Mouse (Mus musculus): ENCODE results near the gene Plcl2. TPM values are rescaled to one million over a fixed set of nuclear protein-coding genes. Genes with fewer than 3 reads are reported as not detected.

Gene Plcl2
- polyA plus RNA-seq, 1 experiment from 2014 or later: 5.6 TPM

DNA sequence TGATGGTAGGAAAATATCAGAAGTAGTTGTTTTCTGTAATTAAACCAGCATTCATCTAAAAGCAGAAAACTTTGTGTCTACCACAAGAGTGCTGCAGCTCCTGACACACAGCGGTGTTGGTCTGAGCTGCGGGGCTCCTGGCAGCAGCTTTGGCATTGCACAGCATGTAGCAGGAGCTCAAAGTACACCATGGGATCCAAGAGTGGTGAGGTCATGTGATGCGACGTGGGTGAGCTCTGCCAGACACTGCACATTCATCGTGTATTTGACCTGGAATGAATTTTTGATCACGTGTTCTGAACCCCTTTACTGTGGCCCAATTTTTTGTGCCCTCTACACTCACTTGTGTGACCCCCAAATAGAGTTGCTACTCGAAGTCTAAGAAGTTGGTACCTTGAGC is 6.1 kb upstream of the Plcl2 start:
- no peaks in the 10 kb centered on the region for H3K9me3 ChIP-seq (ENCODE audit: low read depth, low read length)
- ATAC-seq (ENCODE audit: insufficient read depth) (no peak), DNase-seq (no peak)
- no peaks in the 10 kb centered on the region for H3K4me1 ChIP-seq (ENCODE audit: insufficient read depth)
- WGBS: 78% methylated on average over 7 of the region's 7 CpGs
- H3K27ac ChIP-seq (ENCODE audit: low read depth): no peak overlapping the region
- H3K9ac ChIP-seq: no peak overlapping the region
- no peak overlapping the region for H3K4me2 ChIP-seq
- no peaks in the 10 kb centered on the region for H3K27me3 ChIP-seq (ENCODE audit: insufficient read depth, low read length)
- no peak for TF ChIP-seq CTCF (IDR thresholded peaks at IDR 0.05; ENCODE audit: low read depth)
- H3K4me3 ChIP-seq (ENCODE audit: low read depth, low read length): no peak overlapping the region
- H3K36me3 ChIP-seq (ENCODE audit: insufficient read depth): no peaks in the 10 kb centered on the region

DNA sequence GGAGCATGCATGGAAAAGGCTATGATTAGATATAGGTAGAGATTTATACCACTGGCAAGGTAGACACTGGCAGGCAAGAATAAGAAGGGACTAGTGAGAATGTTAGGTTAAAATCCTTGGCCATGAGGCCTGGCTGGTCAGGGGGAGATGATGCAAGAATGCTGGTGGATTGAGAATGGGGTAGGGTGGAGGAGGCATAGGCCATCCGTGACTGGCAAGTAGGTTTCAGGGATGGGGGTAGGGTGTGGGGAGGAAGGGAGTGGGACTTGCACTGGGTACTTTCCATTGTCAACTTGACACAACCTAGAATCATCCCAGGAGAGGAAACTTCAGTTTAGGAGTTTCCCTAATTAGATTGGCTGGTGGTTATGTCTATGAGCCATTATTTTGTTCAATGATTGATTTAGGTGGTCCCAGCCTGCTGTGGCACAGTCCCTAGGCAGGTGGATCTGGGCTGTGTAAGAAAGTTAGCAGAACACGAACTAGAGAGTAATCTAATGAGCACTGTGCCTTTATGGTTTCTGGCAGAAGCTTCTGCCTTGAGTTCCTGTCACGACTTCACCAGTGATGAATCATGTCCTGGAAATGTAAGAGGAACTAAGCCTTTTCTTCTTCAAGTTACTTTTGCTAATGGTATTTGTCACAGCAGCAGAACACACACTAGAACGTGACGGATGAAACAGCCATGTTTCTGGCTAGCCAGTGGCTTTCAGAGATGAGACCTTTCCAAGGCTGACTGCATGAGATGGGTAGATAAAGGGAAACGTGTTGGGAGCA is 4.9 kb upstream of the Plcl2 start:
- Histone ChIP-seq H3K27me3 (ENCODE audit: insufficient read depth, low read length) (no peaks in the 10 kb centered on the region), H3K4me1 (ENCODE audit: insufficient read depth) (no peaks in the 10 kb centered on the region), H3K9me3 (ENCODE audit: low read depth, low read length) (no peaks in the 10 kb centered on the region), H3K27ac (ENCODE audit: low read depth) (no peak overlapping the region), H3K4me3 (ENCODE audit: low read depth, low read length) (no peak overlapping the region), H3K36me3 (ENCODE audit: insufficient read depth) (no peaks in the 10 kb centered on the region), H3K4me2 (no peak overlapping the region), H3K9ac (no peak overlapping the region)
- TF ChIP-seq CTCF (IDR thresholded peaks at IDR 0.05; ENCODE audit: low read depth): no peak
- 76% methylated on average over 6 of the region's 6 CpGs for WGBS
- DNase-seq (no peak), ATAC-seq (ENCODE audit: insufficient read depth) (no peak)

DNA sequence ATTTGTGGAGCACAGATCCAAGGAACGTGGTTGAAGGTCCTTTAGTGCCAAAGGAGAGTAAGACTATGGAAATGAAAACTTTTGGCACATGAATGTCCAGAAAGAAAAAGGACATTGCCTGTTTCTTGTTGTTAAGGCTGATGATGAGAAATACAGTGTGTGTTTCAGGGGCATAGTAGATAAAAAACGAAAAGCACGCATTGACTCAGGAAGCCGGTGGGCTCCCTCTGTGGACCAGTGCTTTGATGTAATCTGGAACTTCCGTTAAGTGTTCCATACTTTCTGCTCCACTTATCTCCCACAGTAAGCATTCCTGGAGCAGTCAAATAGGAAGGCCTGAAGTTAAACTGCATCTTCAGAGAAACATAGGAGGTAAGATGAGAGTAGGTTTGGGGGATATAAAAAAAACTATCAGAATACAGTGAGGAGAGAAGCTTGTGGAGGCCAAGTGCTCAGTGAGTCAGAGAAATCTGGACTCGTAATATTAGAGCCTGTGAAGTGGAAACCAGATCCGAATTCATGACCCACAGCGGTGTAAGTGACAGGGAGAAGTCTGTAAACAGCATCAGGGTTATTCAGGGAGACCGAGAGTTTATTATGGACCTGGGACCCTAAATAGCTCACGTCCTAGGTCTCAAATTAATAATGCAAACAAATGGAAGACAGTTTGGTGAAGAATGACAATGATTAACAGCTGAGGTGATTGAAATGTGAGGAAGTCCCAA is 3.1 kb upstream of the Plcl2 start:
- no peak for DNase-seq

DNA sequence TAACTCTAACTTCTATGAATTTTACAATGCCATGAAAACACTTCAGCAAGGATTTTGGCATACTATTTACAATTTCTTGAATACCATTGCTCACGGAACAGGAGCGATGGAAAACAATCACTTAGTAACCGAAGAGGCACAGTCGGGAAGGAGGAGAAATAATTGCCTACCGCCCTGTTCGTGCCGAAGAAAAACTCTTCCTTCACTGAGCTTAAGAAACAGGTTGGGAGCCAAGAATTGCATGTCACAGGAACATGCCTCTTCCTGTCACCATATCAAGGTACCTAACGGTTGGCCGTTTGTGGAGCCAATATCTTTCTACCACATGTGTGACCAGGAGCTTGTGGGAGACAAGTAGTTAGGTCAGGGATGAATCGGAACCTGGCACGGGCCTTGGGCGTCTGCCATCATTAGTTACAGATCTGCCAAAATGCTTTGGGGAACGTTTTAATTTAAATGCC is 2.3 kb upstream of the Plcl2 start:
- H3K36me3 ChIP-seq (ENCODE audit: insufficient read depth): no peaks in the 10 kb centered on the region
- no peaks in the 10 kb centered on the region for H3K9me3 ChIP-seq (ENCODE audit: low read depth, low read length)
- no peak overlapping the region for H3K4me3 ChIP-seq (ENCODE audit: low read depth, low read length)
- no peak for DNase-seq
- H3K4me2 ChIP-seq: no peak overlapping the region
- no peaks in the 10 kb centered on the region for H3K27me3 ChIP-seq (ENCODE audit: insufficient read depth, low read length)
- no peak overlapping the region for H3K27ac ChIP-seq (ENCODE audit: low read depth)
- WGBS: 73% methylated on average over 13 of the region's 13 CpGs
- no peak overlapping the region for H3K9ac ChIP-seq
- H3K4me1 ChIP-seq (ENCODE audit: insufficient read depth): 0 out of 2 replicates have a peak, but pooled peaks cover 5% of the 10 kb centered on the region
- ATAC-seq (ENCODE audit: insufficient read depth): no peak
- no peak for TF ChIP-seq CTCF (IDR thresholded peaks at IDR 0.05; ENCODE audit: low read depth)

More for the DNA sequence above, 3.1 kb upstream of the Plcl2 start:
- Histone ChIP-seq H3K9ac (no peak overlapping the region), H3K4me1 (ENCODE audit: insufficient read depth) (0 out of 2 replicates have a peak, but pooled peaks cover 5% of the 10 kb centered on the region), H3K4me3 (ENCODE audit: low read depth, low read length) (no peak overlapping the region), H3K4me2 (no peak overlapping the region), H3K36me3 (ENCODE audit: insufficient read depth) (no peaks in the 10 kb centered on the region), H3K9me3 (ENCODE audit: low read depth, low read length) (no peaks in the 10 kb centered on the region), H3K27me3 (ENCODE audit: insufficient read depth, low read length) (no peaks in the 10 kb centered on the region), H3K27ac (ENCODE audit: low read depth) (no peak overlapping the region)
- 66% methylated on average over 10 of the region's 10 CpGs for WGBS
- no peak for TF ChIP-seq CTCF (IDR thresholded peaks at IDR 0.05; ENCODE audit: low read depth)
- ATAC-seq (ENCODE audit: insufficient read depth): no peak

DNA sequence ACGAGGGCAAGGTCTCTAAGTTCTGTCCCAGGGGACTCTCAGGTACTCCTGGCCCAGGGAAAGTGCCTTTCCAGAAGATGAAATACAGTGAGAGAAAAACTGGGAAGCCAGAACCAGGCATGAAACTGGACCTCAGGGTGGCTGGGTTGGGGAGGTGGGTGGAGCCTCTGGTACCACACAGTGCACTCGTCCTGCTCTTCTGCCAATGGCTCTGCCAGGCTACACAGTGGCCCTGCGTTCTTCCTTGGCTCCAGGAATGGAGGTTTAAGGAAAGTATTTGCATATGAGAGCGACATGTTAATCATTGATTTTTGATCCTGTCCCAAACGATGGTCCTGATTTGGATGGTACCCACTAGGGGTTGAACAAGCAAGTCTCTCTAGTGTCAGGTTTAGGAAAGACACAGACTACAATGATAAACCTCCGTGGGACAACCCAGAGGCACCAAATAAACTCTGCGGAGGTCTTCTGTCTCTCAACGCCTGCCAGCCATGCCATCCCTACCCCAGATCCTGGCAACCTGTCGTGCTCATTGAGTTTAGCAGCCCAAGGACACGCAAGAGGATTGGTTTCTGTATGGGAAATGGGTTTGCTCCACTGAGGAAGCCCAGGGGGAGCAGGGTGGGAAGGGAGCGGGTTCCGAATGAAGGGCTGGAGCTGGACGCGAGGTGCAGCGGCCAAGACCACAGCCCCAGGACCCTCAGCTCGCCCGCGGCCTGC is 988 bp upstream of the Plcl2 start:
- WGBS: 17% methylated on average over 18 of the region's 18 CpGs
- no peaks in the 10 kb centered on the region for H3K9me3 ChIP-seq (ENCODE audit: low read depth, low read length)
- H3K27ac ChIP-seq (ENCODE audit: low read depth): no peak overlapping the region
- no peak for TF ChIP-seq CTCF (IDR thresholded peaks at IDR 0.05; ENCODE audit: low read depth)
- H3K4me2 ChIP-seq: peak overlapping the region; percentile 62
- H3K27me3 ChIP-seq (ENCODE audit: insufficient read depth, low read length): no peaks in the 10 kb centered on the region
- 0 out of 2 replicates have a peak, but pooled peaks cover 5% of the 10 kb centered on the region for H3K4me1 ChIP-seq (ENCODE audit: insufficient read depth)
- H3K9ac ChIP-seq: peak overlapping the region; percentile 82
- H3K4me3 ChIP-seq (ENCODE audit: low read depth, low read length): peak overlapping the region; percentile 75
- no peaks in the 10 kb centered on the region for H3K36me3 ChIP-seq (ENCODE audit: insufficient read depth)
- DNase-seq (peak; percentile 8), ATAC-seq (ENCODE audit: insufficient read depth) (peak; percentile 6; the same call in 1 of the 2 replicates)

DNA sequence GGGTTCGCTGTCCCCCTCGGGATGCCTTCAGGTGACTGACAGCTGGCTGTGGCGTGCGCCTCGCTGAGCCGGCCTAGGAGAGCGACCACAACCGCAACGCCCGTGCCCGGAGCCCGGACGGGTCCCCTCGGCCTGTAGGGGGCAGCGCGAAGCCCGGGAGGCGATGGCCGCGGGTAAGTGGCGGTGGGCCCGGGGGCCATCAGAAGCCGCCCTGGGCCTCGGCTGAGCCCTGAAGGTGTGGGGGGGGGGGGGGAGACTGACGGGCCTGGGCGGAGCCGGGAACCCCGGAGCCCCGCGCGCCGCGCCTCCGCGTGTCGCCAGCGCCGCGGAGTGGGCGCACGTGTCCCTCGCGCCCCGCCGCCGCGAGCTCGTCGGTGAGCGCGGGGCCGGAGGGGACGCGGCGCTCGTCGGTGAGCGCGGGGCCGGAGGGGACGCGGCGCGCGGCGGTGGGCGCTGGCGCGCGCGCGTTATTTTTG is 390 bp upstream of the Plcl2 start:
- Histone ChIP-seq H3K27ac (ENCODE audit: low read depth) (peak overlapping the region; percentile 81; the same call in 1 of the 2 replicates), H3K4me2 (peak overlapping the region; percentile 62), H3K9ac (peak overlapping the region; percentile 82), H3K36me3 (ENCODE audit: insufficient read depth) (no peaks in the 10 kb centered on the region), H3K4me1 (ENCODE audit: insufficient read depth) (0 out of 2 replicates have a peak, but pooled peaks cover 5% of the 10 kb centered on the region), H3K4me3 (ENCODE audit: low read depth, low read length) (peak overlapping the region; percentile 75), H3K9me3 (ENCODE audit: low read depth, low read length) (no peaks in the 10 kb centered on the region), H3K27me3 (ENCODE audit: insufficient read depth, low read length) (no peaks in the 10 kb centered on the region)
- DNase-seq: peak; percentile 84
- TF ChIP-seq CTCF (IDR thresholded peaks at IDR 0.05; ENCODE audit: low read depth): peak; percentile 53
- WGBS: 0% methylated on average over 48 of the region's 72 CpGs
- ATAC-seq (ENCODE audit: insufficient read depth): peak; percentile 89
